ENCODE assay signal across 21 mouse cellular contexts in the genomic region with DNA sequence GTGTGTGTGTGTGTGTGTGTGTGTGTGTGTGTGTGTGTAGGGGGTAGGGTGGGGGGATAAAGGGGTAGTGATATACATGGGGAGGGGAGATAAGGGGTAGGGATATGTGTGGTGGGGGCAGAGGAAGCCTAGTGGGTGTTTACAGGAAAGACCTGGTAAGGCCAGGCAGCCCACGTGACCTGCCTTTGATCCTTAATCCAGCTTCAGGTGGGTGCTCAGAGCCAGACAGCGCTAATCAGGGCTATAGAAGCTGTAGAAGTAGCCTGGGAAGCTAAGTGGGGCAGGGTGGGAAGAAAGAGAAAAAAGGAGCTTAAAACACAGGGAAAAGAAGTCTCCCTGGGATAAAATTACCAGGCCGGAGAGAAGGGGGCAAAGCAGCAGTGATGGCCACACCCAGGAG.
DNase-seq lines count a peak whose midpoint lies in the region; ATAC-seq and TF ChIP-seq lines count a peak whose summit lies in the region.
"Had no signal": no experiment of that assay in that cellular context is flagged by ENCODE, and none has a peak within 500 bp of the region (broad histone marks: within the 10 kb centered on the region; RNA-seq: fewer than 3 reads in every experiment).

No protein-coding gene starts in this region.

- H3K9ac ChIP-seq in limb, embryonic 11.5 days (ENCODE audit: low read length) = no peak overlapping the region
- H3K9ac ChIP-seq in neural tube, embryonic 15.5 days (replicated peaks) = no peak overlapping the region
- H3K9ac ChIP-seq: forebrain, postnatal 0 days; liver, embryonic 13.5 days had no signal

- 0 out of 2 replicates have a peak overlapping the region, but pooled peaks have one; percentile 13 for H3K27ac ChIP-seq in heart, embryonic 10.5 days
- H3K27ac ChIP-seq in limb, embryonic 11.5 days (replicated peaks; ENCODE audit: low read depth, low read length) = 0 out of 2 replicates have a peak overlapping the region, but pooled peaks have one; percentile 2
- no peak overlapping the region for H3K27ac ChIP-seq in neural tube, embryonic 15.5 days (replicated peaks)
- H3K27ac ChIP-seq in gastrocnemius, adult 2 months = no peak overlapping the region
- H3K27ac ChIP-seq: kidney, postnatal 0 days; liver, embryonic 13.5 days; stomach, postnatal 0 days had no signal

- ATAC-seq in limb, embryonic 11.5 days (ENCODE audit: insufficient number of reproducible peaks, low FRiP score, low TSS enrichment, low read depth) = peak; percentile 32; the same call in 1 of the 2 replicates
- no peak for ATAC-seq in neural tube, embryonic 15.5 days (ENCODE audit: low FRiP score)
- ATAC-seq: forebrain, postnatal 0 days; inflammation-experienced regulatory T-cells, adult 6 months had no signal

- no peak overlapping the region for H3K4me3 ChIP-seq in heart, embryonic 10.5 days
- H3K4me3 ChIP-seq in limb, embryonic 11.5 days (ENCODE audit: low read depth, low read length) = no peak overlapping the region
- no peak overlapping the region for H3K4me3 ChIP-seq in neural tube, embryonic 15.5 days (replicated peaks)
- no peak overlapping the region for H3K4me3 ChIP-seq in gastrocnemius, adult 2 months
- H3K4me3 ChIP-seq: hindbrain, embryonic 13.5 days; liver, embryonic 13.5 days had no signal

- intact Hi-C loops in gastrocnemius, adult 2 months (cut with DNase I) = no loop called here

- no peak for DNase-seq in heart, embryonic 10.5 days (ENCODE audit: low spot score)
- DNase-seq in heart, postnatal 4 days = no peak
- peak; percentile 54 for DNase-seq in retina, postnatal 1 day
- no peak for DNase-seq in retina, embryonic 14.5 days (ENCODE audit: low spot score)
- no peak for DNase-seq in limb, embryonic 11.5 days (ENCODE audit: low spot score)
- DNase-seq in gastrocnemius, adult 2 months = no peak
- DNase-seq in embryo, embryonic 9.5 days (ENCODE audit: extremely low spot score) = no peak
- DNase-seq: adrenal gland, postnatal 36 days; cerebellum, adult 9-10 months; forebrain, postnatal 0 days; kidney, adult 18-20 months; liver, embryonic 13.5 days; lung, adult 2 months; lung, postnatal 14 days; right cerebral cortex, postnatal 14 days; thymus, adult 2 months had no signal

- 14% methylated on average over 3 of the region's 3 CpGs for WGBS in heart, embryonic 10.5 days
- 10% methylated on average over 3 of the region's 3 CpGs for WGBS in limb, embryonic 11.5 days
- WGBS in neural tube, embryonic 15.5 days = 55% methylated on average over 3 of the region's 3 CpGs

- H3K27me3 ChIP-seq in heart, embryonic 10.5 days (ENCODE audit: insufficient read depth, poor library complexity, severe bottlenecking) = peaks cover 21% of the 10 kb centered on the region
- H3K27me3 ChIP-seq in limb, embryonic 11.5 days (ENCODE audit: control insufficient read depth, insufficient read depth, low read length) = no peaks in the 10 kb centered on the region
- H3K27me3 ChIP-seq in neural tube, embryonic 15.5 days (replicated peaks) = no peaks in the 10 kb centered on the region
- H3K27me3 ChIP-seq: hindbrain, embryonic 13.5 days; liver, embryonic 13.5 days had no signal

- H3K9me3 ChIP-seq in heart, embryonic 10.5 days = no peaks in the 10 kb centered on the region
- no peaks in the 10 kb centered on the region for H3K9me3 ChIP-seq in limb, embryonic 11.5 days (ENCODE audit: control insufficient read depth, low read length)
- H3K9me3 ChIP-seq in neural tube, embryonic 15.5 days (replicated peaks) = no peaks in the 10 kb centered on the region
- H3K9me3 ChIP-seq: hindbrain, embryonic 13.5 days; liver, embryonic 13.5 days had no signal

- H3K4me2 ChIP-seq in limb, embryonic 11.5 days (ENCODE audit: low read depth, severe bottlenecking) = no peak overlapping the region
- no peak overlapping the region for H3K4me2 ChIP-seq in neural tube, embryonic 15.5 days
- H3K4me2 ChIP-seq: hindbrain, embryonic 13.5 days; liver, embryonic 13.5 days had no signal

- H3K36me3 ChIP-seq in heart, embryonic 10.5 days = no peaks in the 10 kb centered on the region
- H3K36me3 ChIP-seq in limb, embryonic 11.5 days (ENCODE audit: control insufficient read depth, insufficient read depth, low read length) = no peaks in the 10 kb centered on the region
- no peaks in the 10 kb centered on the region for H3K36me3 ChIP-seq in neural tube, embryonic 15.5 days
- H3K36me3 ChIP-seq: hindbrain, embryonic 13.5 days; liver, embryonic 13.5 days had no signal

- peaks cover 28% of the 10 kb centered on the region for H3K4me1 ChIP-seq in heart, embryonic 10.5 days
- H3K4me1 ChIP-seq in limb, embryonic 11.5 days (ENCODE audit: control insufficient read depth, insufficient read depth, low read length) = peaks cover 12% of the 10 kb centered on the region
- H3K4me1 ChIP-seq in neural tube, embryonic 15.5 days = peaks cover 12% of the 10 kb centered on the region
- H3K4me1 ChIP-seq: liver, embryonic 13.5 days had no signal

- no peak for TF ChIP-seq CTCF in gastrocnemius, adult 2 months (IDR thresholded peaks at IDR 0.05)

Comparison
In these comparisons a context has a peak if more than half of its experiments do, and no peak if none do; other contexts are left out.
1. H3K27ac ChIP-seq: peak in heart, embryonic 10.5 days (single experiment) and limb, embryonic 11.5 days (single experiment); none in neural tube, embryonic 15.5 days (single experiment) and gastrocnemius, adult 2 months (single experiment).